Mouse (Mus musculus) neural tube, embryonic 11.5 days (tissue): ENCODE results near the gene Armh4. TPM values are rescaled to one million over a fixed set of nuclear protein-coding genes. Genes with fewer than 3 reads are reported as not detected.

ENCODE experiments used
- ATAC-seq: fragments of 200-750 bp; cut with Nextera tagmentation; 2 replicates; pipeline ENCODE4 v1.8.0; 2017; ENCODE audit warnings: moderate number of reproducible peaks, mild to moderate bottlenecking, moderate TSS enrichment, moderate library complexity; ENCODE audit not compliant: insufficient read depth, low FRiP score, low TSS enrichment
- DNase-seq: peaks from one replicate; pipeline ENCODE4 v3.0.0-alpha.2; 2015; ENCODE audit warnings: low spot score
- H3K27ac ChIP-seq: fragments of 300-500 bp; sonication (generic); 2 replicates; pipeline ENCODE4 v1.5.1; 2014; ENCODE audit warnings: low read depth, mild to moderate bottlenecking, low read length
- H3K27me3 ChIP-seq: fragments of 300-500 bp; sonication (generic); 2 replicates; pipeline ENCODE4 v1.6.1; 2014; ENCODE audit warnings: mild to moderate bottlenecking, low read length, mixed read lengths; ENCODE audit not compliant: control insufficient read depth, insufficient read depth
- H3K36me3 ChIP-seq: fragments of 300-500 bp; sonication (generic); 2 replicates; pipeline ENCODE4 v1.6.1; 2014; ENCODE audit warnings: mild to moderate bottlenecking, low read length, moderate library complexity, mixed read lengths; ENCODE audit not compliant: control insufficient read depth, insufficient read depth
- H3K4me1 ChIP-seq: fragments of 300-500 bp; sonication (generic); 2 replicates; pipeline ENCODE4 v1.6.1; 2014; ENCODE audit warnings: low read length, mixed read lengths; ENCODE audit not compliant: control insufficient read depth, insufficient read depth
- H3K4me2 ChIP-seq: fragments of 300-500 bp; sonication (generic); 2 replicates; pipeline ENCODE4 v1.6.1; 2014; ENCODE audit warnings: low read depth, mild to moderate bottlenecking, moderate library complexity
- H3K4me3 ChIP-seq: fragments of 300-500 bp; sonication (generic); 2 replicates; pipeline ENCODE4 v1.5.1; 2014; ENCODE audit warnings: low read depth, low read length
- H3K9ac ChIP-seq: fragments of 300-500 bp; sonication (generic); 2 replicates; pipeline ENCODE4 v1.6.1; 2014; ENCODE audit warnings: mild to moderate bottlenecking, low read length
- H3K9me3 ChIP-seq: fragments of 300-500 bp; sonication (generic); 2 replicates; pipeline ENCODE4 v1.6.1; 2016; ENCODE audit warnings: low read length; ENCODE audit not compliant: control insufficient read depth
- WGBS: fragments of 180-500 bp; shearing (Covaris S2); extraction: QIAGEN DNeasy Blood & Tissue Kit; methylation state at CpG from one replicate; pipeline ENCODE4 v1.1.7; 2014; 5-methylcytosine and 5-hydroxymethylcytosine counted together
- polyA plus RNA-seq: library from polyadenylated mRNA; unstranded; fragments of >200 nt; fragmentation: Nextera tagmentation; extraction: Ambion mirVana; gene quantifications from 2 replicates; pipeline ENCODE4 v1.2.1, GENCODE M21; 2014

Gene Armh4
- polyA plus RNA-seq, 1 experiment from 2014 or later: 36.9 TPM

GRCm38 (mm10) chr14:49745874-49746273 lies 37.3 kb downstream of the Armh4 start:
- H3K36me3 ChIP-seq: no peaks in the 10 kb centered on the region

GRCm38 (mm10) chr14:49743946-49744526 lies 39.1 kb downstream of the Armh4 start:
- no peaks in the 10 kb centered on the region for H3K27me3 ChIP-seq
- no peaks in the 10 kb centered on the region for H3K36me3 ChIP-seq
- no peaks in the 10 kb centered on the region for H3K9me3 ChIP-seq
- no peak overlapping the region for H3K4me3 ChIP-seq
- 76% methylated on average over 6 of the region's 6 CpGs for WGBS
- no peak overlapping the region for H3K9ac ChIP-seq
- H3K4me2 ChIP-seq: no peak overlapping the region
- DNase-seq (no peak), ATAC-seq (no peak)
- H3K4me1 ChIP-seq: no peaks in the 10 kb centered on the region
- no peak overlapping the region for H3K27ac ChIP-seq

More at GRCm38 (mm10) chr14:49745874-49746273, 37.3 kb downstream of the Armh4 start:
- ATAC-seq (no peak), DNase-seq (no peak)
- Histone ChIP-seq H3K9ac (no peak overlapping the region), H3K9me3 (no peaks in the 10 kb centered on the region), H3K4me1 (no peaks in the 10 kb centered on the region), H3K27ac (no peak overlapping the region), H3K4me2 (no peak overlapping the region), H3K4me3 (no peak overlapping the region), H3K27me3 (no peaks in the 10 kb centered on the region)
- 80% methylated on average over 1 of the region's 1 CpGs for WGBS

GRCm38 (mm10) chr14:49739328-49739727 lies 43.9 kb downstream of the Armh4 start:
- no peak for ATAC-seq
- no peak overlapping the region for H3K4me2 ChIP-seq
- no peak overlapping the region for H3K4me3 ChIP-seq
- WGBS: 79% methylated on average over 7 of the region's 7 CpGs
- no peak overlapping the region for H3K9ac ChIP-seq
- H3K27me3 ChIP-seq: no peaks in the 10 kb centered on the region
- H3K36me3 ChIP-seq: no peaks in the 10 kb centered on the region
- H3K9me3 ChIP-seq: no peaks in the 10 kb centered on the region
- DNase-seq: no peak
- no peaks in the 10 kb centered on the region for H3K4me1 ChIP-seq
- no peak overlapping the region for H3K27ac ChIP-seq

- DNase-seq: no peak
- Histone ChIP-seq H3K4me1 (no peaks in the 10 kb centered on the region), H3K27ac (no peak overlapping the region), H3K4me3 (no peak overlapping the region), H3K4me2 (no peak overlapping the region), H3K9ac (no peak overlapping the region), H3K27me3 (no peaks in the 10 kb centered on the region), H3K36me3 (no peaks in the 10 kb centered on the region), H3K9me3 (no peaks in the 10 kb centered on the region)
- WGBS: 58% methylated on average over 2 of the region's 2 CpGs
- no peak for ATAC-seq
These were observed 44.6 kb downstream of the Armh4 start for GRCm38 (mm10) chr14:49738441-49739088.

GRCm38 (mm10) chr14:49733950-49734349 lies 49.2 kb downstream of the Armh4 start:
- peak; percentile 16 for DNase-seq
- H3K9ac ChIP-seq: no peak overlapping the region
- ATAC-seq: no peak

GRCm38 (mm10) chr14:49723361-49724054 lies 59.7 kb downstream of the Armh4 start:
- no peak for DNase-seq
- ATAC-seq: no peak
- no peaks in the 10 kb centered on the region for H3K9me3 ChIP-seq
- no peak overlapping the region for H3K4me2 ChIP-seq
- no peak overlapping the region for H3K4me3 ChIP-seq
- no peaks in the 10 kb centered on the region for H3K27me3 ChIP-seq
- H3K36me3 ChIP-seq: no peaks in the 10 kb centered on the region
- H3K4me1 ChIP-seq: no peaks in the 10 kb centered on the region
- H3K9ac ChIP-seq: no peak overlapping the region
- WGBS: 52% methylated on average over 4 of the region's 4 CpGs
- no peak overlapping the region for H3K27ac ChIP-seq

More at GRCm38 (mm10) chr14:49733950-49734349, 49.2 kb downstream of the Armh4 start:
- Histone ChIP-seq H3K36me3 (no peaks in the 10 kb centered on the region), H3K4me2 (no peak overlapping the region), H3K27me3 (no peaks in the 10 kb centered on the region), H3K4me3 (no peak overlapping the region), H3K27ac (no peak overlapping the region), H3K9me3 (no peaks in the 10 kb centered on the region), H3K4me1 (no peaks in the 10 kb centered on the region)

- H3K9ac ChIP-seq: no peak overlapping the region
- H3K36me3 ChIP-seq: no peaks in the 10 kb centered on the region
- no peak overlapping the region for H3K27ac ChIP-seq
- no peak overlapping the region for H3K4me3 ChIP-seq
- no peaks in the 10 kb centered on the region for H3K27me3 ChIP-seq
- 62% methylated on average over 3 of the region's 3 CpGs for WGBS
- H3K4me1 ChIP-seq: no peaks in the 10 kb centered on the region
- H3K9me3 ChIP-seq: no peaks in the 10 kb centered on the region
- no peak for ATAC-seq
- H3K4me2 ChIP-seq: no peak overlapping the region
- DNase-seq: no peak
These were observed 60.4 kb downstream of the Armh4 start for GRCm38 (mm10) chr14:49722782-49723181.

- 64% methylated on average over 1 of the region's 1 CpGs for WGBS
- H3K4me2 ChIP-seq: no peak overlapping the region
These were observed 61.9 kb downstream of the Armh4 start for GRCm38 (mm10) chr14:49721281-49721680.

GRCm38 (mm10) chr14:49719678-49720077 lies 63.5 kb downstream of the Armh4 start:
- Histone ChIP-seq H3K4me1 (no peaks in the 10 kb centered on the region), H3K9me3 (no peaks in the 10 kb centered on the region), H3K27me3 (no peaks in the 10 kb centered on the region), H3K36me3 (no peaks in the 10 kb centered on the region), H3K4me2 (no peak overlapping the region), H3K4me3 (no peak overlapping the region), H3K27ac (no peak overlapping the region), H3K9ac (no peak overlapping the region)
- DNase-seq: no peak
- no peak for ATAC-seq

More at GRCm38 (mm10) chr14:49721281-49721680, 61.9 kb downstream of the Armh4 start:
- Histone ChIP-seq H3K9me3 (no peaks in the 10 kb centered on the region), H3K9ac (no peak overlapping the region), H3K27ac (no peak overlapping the region), H3K4me1 (no peaks in the 10 kb centered on the region), H3K4me3 (no peak overlapping the region), H3K27me3 (no peaks in the 10 kb centered on the region), H3K36me3 (no peaks in the 10 kb centered on the region)
- DNase-seq (no peak), ATAC-seq (no peak)
